Mouse (Mus musculus): ENCODE measurements around the gene C1qtnf1.

C1qtnf1 gene

DNA sequence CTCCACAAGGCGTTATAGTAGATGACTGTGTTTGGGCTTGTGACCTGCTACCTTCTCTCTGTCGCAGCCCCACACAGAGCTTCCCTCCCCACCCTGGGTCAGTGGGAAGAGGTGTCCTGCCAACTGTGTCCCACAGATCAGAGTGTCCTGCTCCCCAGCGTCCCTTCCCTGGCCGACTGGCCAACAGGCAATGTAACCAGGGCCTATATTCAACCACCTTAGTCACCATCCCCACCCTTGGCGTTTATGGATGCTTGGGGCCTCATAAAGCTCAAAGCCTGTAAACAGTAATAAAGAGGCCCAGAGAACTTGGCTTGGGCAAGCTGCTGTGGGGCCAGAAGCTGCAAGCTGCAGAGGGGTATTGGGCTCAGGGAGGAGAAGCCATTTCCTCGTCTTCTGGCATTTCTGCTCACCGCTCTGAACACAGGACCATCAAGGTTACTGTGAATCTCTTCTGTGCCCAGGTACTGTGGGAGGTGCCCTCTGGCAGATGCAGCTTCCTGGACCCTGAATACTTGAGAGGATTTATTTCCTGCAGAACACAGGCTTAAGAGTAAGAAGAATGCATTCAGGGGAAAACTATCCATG is 47.6 kb downstream of the C1qtnf1 start:
- no peak for DNase-seq (ENCODE audit: low spot score)

DNA sequence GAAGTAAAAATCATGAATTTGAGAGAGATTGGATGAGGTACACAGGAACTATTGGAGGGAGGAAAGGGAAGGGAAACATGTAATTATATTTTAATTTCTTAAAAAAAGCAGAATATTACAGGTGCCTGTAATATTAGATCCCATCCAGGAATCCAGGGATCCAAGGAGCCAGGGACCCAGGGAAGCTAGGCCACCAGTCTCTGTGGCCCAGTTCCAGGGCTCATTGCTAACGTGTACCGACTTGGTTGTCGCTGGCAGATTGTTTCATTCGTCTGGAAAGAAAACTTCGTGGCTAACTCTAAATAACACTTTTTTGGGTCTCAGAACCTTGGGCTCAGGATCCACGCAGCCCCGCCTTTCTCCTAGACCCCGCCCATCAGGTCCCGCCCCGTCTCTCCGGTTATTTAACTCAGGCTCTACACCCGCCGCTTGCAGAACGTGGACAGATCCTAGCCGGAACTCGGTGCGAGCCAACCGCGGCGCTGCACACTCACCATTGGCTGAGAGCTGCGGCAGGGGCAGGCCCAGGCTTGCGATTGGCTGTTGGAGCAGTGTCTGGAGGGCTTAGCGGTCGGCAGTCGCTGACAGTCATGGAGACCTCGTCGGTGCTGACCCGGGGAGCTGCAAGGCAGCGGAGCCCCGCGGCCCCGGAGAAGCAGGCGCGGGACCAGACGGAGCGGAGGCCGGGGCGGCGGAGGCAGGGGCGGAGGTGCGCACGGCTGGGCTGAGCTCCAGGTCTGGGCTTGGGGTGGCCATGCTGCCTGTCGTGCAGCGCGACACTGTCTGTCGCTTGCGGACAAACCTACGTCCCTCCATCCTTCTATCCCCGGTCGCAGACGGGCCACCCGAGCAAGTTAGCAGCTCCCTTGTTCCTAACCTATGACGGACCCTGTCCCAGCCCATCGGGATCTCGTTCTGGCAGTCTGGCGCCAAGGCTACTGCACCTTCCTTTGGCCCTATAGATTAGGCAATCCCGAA is 48.7 kb downstream of the C1qtnf1 start, which contains the start of gene Engase:
TSS of gene Engase (plus strand) at position 434 of the 978 bp plus-strand sequence.
- peak; percentile 90 for DNase-seq (ENCODE audit: low spot score)

DNA sequence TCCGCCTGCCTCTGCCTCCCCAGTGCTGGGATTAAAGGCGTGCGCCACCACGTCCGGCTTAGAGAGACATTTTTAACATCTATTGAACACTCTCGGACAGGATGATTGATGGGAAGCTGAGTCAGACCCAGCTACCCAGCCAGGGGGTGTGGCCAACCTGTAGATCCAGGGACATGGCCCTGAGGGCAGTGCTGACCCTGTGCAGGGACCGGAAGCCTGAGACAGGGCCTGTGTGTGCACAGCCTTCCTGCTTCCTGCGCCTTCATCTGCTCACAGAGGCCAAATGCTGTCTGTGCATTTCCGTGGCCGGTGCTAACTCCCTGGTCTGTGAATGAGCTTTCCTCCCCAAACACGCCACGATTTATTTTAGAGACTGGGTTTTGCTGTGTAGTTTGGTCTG is 51.8 kb downstream of the C1qtnf1 start:
- no peak for DNase-seq (ENCODE audit: low spot score)

DNA sequence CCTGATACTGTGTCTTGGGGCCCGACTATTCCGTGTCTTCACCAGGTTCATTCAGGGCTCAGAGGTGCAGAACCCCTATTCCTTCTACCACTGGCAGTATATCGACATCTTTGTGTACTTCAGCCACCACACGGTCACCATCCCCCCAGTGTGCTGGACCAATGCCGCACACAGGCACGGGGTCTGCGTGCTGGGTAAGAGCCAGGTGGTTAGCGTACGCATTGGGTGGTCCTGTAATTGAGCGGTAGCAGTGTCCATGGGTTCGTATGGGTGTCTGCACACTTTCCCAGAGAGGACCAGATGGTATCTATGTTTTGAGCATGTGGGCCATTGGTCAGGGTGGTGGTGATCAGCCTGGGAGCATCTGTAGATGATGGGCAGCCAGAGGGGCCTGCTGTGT is 53.2 kb downstream of the C1qtnf1 start:
- DNase-seq (ENCODE audit: low spot score): no peak

DNA sequence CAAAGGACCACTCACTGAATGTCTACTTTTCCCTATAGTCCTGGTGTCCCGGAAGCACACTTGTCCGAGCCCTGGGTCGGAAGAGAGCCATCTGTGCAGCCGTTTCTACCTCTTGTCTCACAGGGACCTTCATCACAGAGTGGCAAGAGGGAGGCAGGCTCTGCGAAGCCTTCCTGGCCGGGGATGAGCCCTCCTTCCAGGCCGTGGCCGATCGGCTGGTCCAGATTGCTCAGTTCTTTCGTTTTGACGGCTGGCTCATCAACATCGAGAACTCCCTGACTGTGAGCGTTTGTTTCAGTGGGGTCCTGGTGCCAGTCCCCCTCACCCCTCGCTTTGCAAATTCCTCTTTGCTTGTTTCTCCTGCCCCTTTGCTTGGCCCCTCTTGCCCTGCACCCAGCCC is 53.7 kb downstream of the C1qtnf1 start:
- DNase-seq (ENCODE audit: low spot score): no peak

DNA sequence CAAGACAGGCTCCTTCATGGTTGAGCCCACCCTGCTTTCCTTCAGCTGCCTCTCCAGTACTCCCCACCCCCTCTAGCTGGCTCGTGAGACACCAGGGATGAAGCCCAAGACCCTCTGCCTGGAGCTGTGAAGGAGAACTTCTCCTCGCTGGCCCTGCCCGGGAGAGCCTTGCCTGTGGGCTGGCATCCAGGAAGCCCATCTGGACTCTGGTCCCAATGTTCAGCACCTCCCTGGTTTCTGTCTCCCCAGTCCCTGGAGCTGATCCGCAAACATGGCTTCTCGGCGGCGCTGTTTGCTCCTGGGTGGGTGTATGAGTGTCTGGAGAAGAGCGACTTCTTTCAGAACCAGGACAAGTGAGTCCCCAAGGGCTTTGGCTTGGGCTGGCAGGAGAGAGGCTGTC is 56.2 kb downstream of the C1qtnf1 start:
- no peak for DNase-seq (ENCODE audit: low spot score)

DNA sequence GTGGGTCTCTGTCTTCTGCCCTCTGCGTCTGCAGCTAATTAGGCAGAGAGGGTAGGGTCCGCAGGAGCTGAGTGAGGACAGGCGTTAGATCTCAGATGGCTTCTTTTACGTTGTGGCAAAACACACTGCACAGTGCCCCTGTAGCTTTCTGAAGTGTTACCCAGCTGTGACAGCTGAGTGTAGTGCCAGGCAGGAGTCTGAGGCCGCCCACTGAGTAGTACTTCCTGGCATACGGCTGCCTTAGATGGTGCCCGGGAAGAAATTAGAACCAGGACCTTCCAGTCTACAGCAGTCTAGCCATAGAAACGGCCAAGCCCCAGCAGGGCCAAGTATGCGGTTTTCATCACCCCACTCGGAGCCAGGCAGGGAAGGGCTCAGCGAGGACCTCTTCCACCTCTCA is 57.3 kb downstream of the C1qtnf1 start:
- no peak for DNase-seq (ENCODE audit: low spot score)

DNA sequence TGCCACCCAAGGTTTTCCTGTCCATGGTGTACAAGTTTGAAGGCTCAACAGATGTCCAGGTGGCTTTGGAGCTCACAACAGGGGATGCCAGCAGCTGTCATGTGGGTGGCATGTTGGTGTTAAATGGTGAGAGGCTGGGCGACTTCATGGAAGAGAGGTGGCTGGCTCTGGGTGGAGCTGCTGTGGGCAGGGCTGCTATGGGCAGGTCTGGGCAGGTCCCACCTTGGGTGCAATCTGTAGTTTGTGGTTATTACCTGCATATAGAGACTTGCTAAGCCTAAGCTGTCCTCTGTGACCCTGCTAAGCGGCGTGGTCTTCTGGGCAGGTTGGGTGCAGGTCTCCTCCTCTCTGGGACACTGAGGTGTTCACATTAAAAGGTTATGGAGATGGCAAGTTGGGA is 57.8 kb downstream of the C1qtnf1 start:
- DNase-seq (ENCODE audit: low spot score): no peak

DNA sequence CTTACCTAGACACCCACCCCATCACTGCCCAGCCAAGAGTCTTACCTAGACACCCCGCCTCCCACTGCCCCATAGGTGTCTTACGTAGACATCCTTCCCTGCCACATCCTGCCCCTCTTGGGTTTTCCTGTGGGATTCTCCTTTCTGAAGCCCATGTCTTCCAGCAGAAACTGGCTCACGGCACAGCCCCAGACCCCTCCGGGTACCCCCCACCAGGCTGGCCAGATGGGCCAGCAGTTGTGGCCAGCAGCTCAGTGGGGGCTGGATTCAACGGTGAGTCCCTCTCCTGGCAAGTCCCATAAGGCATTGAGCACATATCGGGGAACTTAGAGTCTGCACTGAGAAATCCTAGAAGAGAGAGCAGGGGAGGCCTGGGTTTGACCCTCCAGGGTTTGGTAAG is 58.3 kb downstream of the C1qtnf1 start:
- no peak for DNase-seq (ENCODE audit: low spot score)

DNA sequence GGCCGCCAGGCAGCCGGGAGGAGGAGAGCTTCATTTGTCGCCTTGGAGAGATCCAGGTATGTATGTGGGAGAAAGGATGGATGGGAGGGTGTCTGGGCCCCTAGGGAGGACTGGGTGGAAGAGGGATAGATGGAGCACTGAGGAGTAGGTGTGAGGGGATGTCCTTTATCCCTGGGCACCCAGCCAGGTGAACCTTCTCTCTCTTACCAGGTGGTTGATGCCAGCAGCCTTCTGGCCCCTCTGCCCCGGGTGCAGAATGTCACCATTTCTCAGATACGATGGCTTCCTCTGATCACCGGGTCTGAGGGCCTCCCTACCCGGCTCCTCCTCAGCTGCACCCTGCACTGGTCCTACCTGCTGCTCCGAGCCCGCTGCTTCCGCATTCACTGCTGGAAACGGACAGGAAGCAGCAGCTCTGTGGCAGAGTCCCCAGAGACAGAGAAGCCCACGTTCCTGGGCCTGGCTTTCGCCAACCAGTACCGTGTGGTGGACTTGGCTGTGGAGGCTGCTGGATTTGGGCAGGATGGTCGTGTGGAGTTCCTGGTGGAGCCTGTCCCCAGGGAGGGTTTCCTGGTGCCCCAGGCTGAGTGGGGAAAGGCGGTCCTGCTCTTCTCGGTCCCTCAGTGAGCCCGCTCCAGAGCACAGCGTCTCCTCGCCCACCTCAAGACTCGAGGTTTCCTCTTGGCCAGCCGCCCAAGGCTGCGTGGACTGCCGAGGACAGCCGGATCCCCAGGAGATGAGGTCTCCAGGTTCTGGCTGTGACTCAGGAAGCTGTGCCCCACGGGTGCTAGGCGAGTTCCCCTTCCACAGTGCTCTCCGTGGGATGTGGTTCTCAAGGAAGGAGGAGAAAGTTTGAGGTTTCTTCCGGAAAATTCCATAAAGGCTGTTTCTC is 59.1 kb downstream of the C1qtnf1 start:
- no peak for DNase-seq (ENCODE audit: low spot score)

DNA sequence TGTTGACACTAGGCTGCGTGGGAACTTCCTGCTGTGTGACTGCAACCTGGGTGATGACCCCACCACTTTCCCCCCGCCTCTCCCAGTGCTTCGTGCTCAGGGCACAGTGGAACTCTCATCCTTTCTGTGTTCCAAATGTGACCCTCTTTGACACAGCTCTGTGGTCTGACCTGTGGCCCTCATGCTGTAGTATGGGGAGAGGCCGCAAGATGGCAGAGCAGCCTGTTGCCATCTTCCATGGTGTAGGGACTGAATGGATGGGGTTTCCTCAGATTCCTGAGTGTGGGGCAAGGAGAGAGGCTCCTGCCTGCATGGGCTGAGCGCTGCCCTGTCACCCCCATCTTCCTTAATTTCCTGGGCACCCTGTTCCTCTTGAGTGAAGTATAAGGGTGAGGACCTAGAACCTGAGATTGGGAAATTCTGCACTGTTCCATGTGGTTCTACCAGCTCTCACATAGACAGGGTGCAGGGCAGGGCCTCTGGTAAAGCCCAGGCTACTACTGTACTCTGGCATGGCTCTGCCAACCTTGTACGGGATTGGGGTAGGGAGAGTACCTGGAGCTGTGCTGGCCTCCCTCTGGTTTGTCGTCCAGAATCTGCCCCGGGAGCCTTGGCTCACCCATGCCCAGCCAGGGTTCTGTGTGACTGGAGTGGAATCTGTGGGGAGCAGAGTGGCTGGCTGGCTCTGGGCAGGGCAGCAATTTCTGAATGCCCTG is 60.3 kb downstream of the C1qtnf1 start:
- DNase-seq (ENCODE audit: low spot score): no peak

DNA sequence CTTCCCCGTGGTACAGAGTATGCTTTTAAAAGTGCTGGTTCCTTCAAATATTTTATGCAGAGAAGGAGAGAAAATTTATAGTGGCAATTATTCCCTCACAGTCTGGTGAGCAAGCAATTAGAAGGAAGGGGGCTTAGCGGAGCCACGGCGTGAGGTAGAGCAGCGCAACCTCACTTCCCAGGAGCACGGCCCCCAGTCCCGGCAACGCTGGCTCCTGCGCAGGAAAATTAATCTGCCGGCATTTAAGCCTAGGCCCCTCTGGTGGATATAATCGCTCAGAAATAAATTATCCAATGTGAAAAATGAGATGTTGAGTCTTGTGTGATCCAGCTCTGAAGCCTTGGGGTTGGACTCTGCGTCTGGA is 60.9 kb downstream of the C1qtnf1 start:
- no peak for DNase-seq (ENCODE audit: low spot score)

DNA sequence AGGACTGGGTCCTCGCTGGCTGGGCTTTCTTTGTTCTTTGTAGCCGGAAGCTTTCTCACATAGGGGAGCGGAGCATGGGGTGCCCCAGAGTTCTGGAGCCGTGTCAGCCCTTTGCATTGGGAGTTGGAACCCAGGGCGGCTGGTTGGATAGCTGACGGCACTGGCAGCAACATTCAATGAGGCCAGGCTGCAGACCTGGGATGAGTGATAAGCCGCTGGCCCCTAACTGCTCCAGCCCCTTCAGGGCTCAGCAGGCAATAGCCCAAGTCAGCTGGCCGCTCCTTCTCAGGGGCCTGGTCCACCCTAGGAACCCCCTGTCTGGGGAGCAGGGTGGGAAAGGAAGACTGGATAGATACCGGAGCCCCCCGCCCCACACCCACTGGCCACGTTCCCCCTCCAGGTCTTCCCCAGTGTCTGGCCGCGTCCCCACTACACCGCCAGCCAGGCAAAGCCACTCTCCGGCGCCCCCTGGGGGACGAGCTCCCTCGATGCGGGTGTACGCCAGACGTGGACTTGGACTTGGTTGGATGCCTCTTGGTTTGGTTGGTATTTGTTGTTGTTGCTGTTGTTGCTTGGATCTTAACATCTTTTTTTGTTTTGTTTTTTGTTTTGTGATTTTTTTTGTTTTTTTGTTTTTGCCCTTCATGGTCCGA is 62.7 kb downstream of the C1qtnf1 start:
- DNase-seq (ENCODE audit: low spot score): peak; percentile 43

DNA sequence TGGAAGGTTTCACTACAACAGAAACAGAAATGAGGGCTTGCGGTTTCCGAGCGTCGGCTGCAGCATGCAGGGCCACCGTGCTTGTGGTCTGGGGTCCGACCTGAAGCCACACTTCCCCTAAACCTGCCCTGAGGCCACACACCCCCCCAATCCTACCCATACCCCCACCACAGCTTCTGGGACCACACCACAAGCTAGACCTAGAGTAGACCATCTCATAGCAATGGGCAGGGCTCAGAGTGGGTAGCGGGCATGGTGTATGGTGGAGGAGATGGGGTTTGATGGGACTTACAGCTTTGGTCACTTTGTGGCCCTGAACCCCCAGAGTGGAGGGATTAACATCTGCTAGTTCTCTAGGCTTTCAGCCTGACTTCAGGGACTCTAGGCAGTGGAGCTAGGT is 63.2 kb downstream of the C1qtnf1 start:
- DNase-seq (ENCODE audit: low spot score): no peak

DNA sequence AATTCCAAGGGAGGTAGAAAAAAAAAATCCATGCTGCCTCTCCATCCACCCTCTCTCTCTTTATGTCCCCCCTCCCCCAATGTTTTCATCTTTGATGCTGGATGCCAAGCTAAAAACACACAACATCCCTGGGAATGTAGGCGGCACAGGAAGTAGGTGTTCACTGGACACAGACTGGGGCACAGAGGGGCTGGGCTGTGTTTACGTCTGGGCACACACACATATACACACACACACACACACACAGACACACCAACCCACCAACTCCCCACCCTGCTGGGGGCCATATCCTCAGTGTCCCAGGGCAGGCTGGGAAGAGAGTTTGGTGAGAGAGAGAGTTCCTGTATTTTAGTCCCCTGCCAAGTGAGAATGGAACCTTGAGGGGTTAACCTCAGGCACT is 65.5 kb downstream of the C1qtnf1 start:
- no peak for DNase-seq (ENCODE audit: low spot score)

DNA sequence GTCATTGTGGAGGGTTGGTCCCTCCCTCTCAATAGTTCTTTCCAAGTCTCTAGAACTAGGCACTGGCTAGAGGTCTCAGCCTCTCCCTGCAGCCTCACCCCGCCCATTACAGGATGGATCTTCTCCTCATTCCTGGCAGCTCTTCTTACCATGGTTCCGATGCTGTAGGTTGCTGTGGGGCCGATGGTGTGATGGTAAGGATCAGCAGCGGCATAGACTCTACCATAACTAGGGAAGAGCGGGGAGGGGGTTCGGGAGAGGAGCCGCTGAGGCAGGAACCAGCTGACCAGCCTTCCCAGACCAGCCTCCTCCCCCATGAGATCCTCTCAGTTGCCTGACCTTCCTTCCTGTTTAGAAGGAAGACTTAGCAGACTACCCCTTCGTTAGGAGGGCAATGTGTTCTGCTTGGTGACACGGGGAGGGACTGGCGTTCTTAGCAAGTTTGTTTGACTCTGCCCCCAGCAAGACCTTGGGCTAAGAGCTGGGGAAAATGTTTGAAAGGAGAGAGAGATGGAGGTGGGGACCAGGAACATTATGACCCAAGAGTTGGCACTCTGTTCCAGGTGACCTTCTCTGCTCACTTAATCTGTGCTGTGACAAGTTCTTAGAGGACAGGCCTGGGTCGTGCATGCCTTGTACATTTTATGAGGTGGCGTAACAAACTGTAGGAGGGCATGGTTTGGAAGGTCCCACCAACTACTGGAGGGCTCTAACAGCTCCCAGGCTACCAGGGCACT is 66.2 kb downstream of the C1qtnf1 start:
- no peak for DNase-seq (ENCODE audit: low spot score)

DNA sequence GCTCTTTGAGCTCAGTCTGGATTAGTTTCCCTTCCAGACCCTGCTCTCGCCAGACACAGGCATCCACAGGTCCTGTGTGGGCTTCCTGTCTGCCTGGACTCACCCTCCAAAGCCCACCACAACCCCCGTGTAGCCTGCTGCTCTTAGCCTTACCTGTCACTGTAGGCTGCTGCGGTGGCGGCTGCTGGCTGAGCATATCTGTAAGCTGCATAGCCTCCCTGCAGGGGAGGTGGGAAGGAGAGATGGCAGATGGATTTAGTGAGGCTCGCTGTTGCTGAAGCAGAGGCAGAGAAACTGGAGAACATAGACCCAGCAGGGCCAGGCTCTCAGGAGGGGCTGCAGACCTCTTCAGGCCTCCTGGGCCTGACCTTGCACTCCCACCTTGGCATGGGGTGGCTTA is 67.1 kb downstream of the C1qtnf1 start:
- no peak for DNase-seq (ENCODE audit: low spot score)

DNA sequence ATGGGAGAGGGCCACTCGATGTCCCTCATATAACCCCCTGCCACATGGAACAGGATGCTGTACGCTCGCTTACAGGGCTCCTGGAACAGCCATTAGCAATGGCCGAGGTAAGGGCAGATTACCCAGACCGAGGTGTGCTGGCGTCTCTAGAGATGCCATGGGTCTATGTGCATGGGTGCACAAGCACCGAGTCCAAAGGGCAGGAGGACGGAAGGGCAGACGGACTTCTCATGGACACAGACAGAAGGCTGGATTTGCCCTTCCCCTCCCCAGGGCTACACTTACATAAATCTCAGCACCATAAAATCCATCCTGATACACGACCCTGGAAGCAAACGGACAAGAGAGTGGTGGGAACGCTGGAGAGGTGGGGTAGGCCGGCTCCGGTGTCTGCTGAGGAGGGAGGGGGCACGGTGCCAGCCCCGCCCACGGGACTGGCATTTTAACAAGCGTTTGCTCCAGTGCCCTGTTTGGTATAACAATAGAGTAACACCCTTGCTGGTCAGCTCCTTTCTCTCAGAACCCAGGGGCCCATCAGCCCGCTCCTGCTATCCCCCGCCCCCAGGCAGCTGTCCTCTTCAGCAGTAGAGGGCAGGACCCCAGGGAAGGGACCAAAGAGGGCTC is 68.2 kb downstream of the C1qtnf1 start:
- DNase-seq (ENCODE audit: low spot score): no peak
